Mouse (Mus musculus) liver, embryonic 14.5 days (tissue): ENCODE results near the gene Prl7d1. TPM values are rescaled to one million over a fixed set of nuclear protein-coding genes. Genes with fewer than 3 reads are reported as not detected.

ENCODE experiments used
- ATAC-seq: fragments of 200-750 bp; cut with Nextera tagmentation; 2 replicates; pipeline ENCODE4 v1.8.0; 2017; ENCODE audit warnings: moderate number of reproducible peaks, mild to moderate bottlenecking, moderate library complexity; ENCODE audit not compliant: insufficient read depth
- DNase-seq, 3 experiments: peaks; one replicate each; pipeline ENCODE4 v3.0.0-alpha.2; 2012 to 2013; ENCODE audit warnings: low read depth in 3 of 3, low spot score in 3 of 3
- H3K27ac ChIP-seq: fragments of 300-500 bp; sonication (generic); 2 replicates; pipeline ENCODE4 v1.5.1; 2014; ENCODE audit warnings: moderate library complexity, mild to moderate bottlenecking, control low read depth, inconsistent platforms
- H3K27me3 ChIP-seq: fragments of 300-500 bp; sonication (generic); 2 replicates; pipeline ENCODE4 v1.6.1; 2014; ENCODE audit warnings: mild to moderate bottlenecking, low read length, moderate library complexity; ENCODE audit not compliant: control insufficient read depth, insufficient read depth
- H3K36me3 ChIP-seq: fragments of 300-500 bp; sonication (generic); replicated peaks from 2 replicates; pipeline ENCODE4 v1.6.1; 2014; ENCODE audit warnings: low read depth; ENCODE audit not compliant: control insufficient read depth, insufficient read depth
- H3K4me1 ChIP-seq, 2 experiments: fragments of 200-500 bp in 1 of 2; fragments of 300-500 bp in 1 of 2; sonication (generic) in 1 of 2; replicated peaks; 2 replicates each; pipeline ENCODE4 v1.6.1; 2012 to 2014; ENCODE audit warnings: antibody characterized with exemption in 1 of 2, inconsistent platforms in 1 of 2, low read length in 1 of 2; ENCODE audit not compliant: control insufficient read depth in 2 of 2, insufficient read depth in 2 of 2
- H3K4me2 ChIP-seq: fragments of 300-500 bp; sonication (generic); 2 replicates; pipeline ENCODE4 v1.6.1; 2014; ENCODE audit warnings: low read depth, mild to moderate bottlenecking, control low read depth, moderate library complexity
- H3K4me3 ChIP-seq, 2 experiments: fragments of 200-500 bp in 1 of 2; fragments of 300-500 bp in 1 of 2; sonication (generic) in 1 of 2; 2 replicates each; pipeline ENCODE4 v1.5.1; 2012 to 2014; ENCODE audit warnings: low read depth in 2 of 2, low read length in 2 of 2, mild to moderate bottlenecking in 2 of 2, control low read depth in 1 of 2, inconsistent platforms in 1 of 2, moderate library complexity in 1 of 2; ENCODE audit not compliant: insufficient read depth in 1 of 2
- H3K9ac ChIP-seq: fragments of 300-500 bp; sonication (generic); replicated peaks from 2 replicates; pipeline ENCODE4 v1.6.1; 2014; ENCODE audit warnings: mild to moderate bottlenecking, control low read depth, moderate library complexity
- H3K9me3 ChIP-seq: fragments of 300-500 bp; sonication (generic); 2 replicates; pipeline ENCODE4 v1.6.1; 2016; ENCODE audit warnings: low read length, mixed read lengths; ENCODE audit not compliant: control insufficient read depth
- CTCF ChIP-seq: IDR thresholded peaks from 2 replicates; pipeline ENCODE4 v1.5.1; 2016; ENCODE audit warnings: antibody characterized with exemption, low read depth, control low read depth
- EP300 ChIP-seq: IDR thresholded peaks from 2 replicates; pipeline ENCODE4 v1.6.1; 2016; ENCODE audit warnings: antibody characterized with exemption, low read depth
- WGBS: fragments of 180-500 bp; shearing (Covaris S2); extraction: QIAGEN DNeasy Blood & Tissue Kit; methylation state at CpG from one replicate; pipeline ENCODE4 v1.1.7; 2014; ENCODE audit not compliant: insufficient replicate concordance; 5-methylcytosine and 5-hydroxymethylcytosine counted together
- polyA plus RNA-seq, 2 experiments: library from polyadenylated mRNA; depleted of rRNA in 1 of 2; stranded (reverse) in 1 of 2; unstranded in 1 of 2; fragments of >200 nt; fragmentation: Nextera tagmentation in 1 of 2; extraction: Ambion mirVana in 1 of 2; gene quantifications; 2 replicates each; pipeline versions ENCODE4 v1.2.1 to v1.2.3; 2012 to 2014

Gene Prl7d1
- polyA plus RNA-seq, 2 experiments = not detected

- Histone ChIP-seq H3K9ac (no peak within 1 kb of the TSS), H3K4me2 (no peak within 1 kb of the TSS), H3K4me3 (no peak within 1 kb of the TSS), H3K9me3 (no peaks in the 10 kb centered on the region), H3K27me3 (no peaks in the 10 kb centered on the region), H3K27ac (no peak within 1 kb of the TSS), H3K36me3 (no peaks in the 10 kb centered on the region), H3K4me1 (no peaks in the 10 kb centered on the region)
- DNase-seq (no peak), ATAC-seq (no peak)
- WGBS = 50% methylated on average over 4 of the region's 4 CpGs
- TF ChIP-seq EP300 = no peak
- no peak for TF ChIP-seq CTCF
Observed at GRCm38 (mm10) chr13:27667936-27668335, 48.6 kb downstream of the Prl7d1 start, which contains the start of gene Prl7a2. Gene Prl7a2 (minus strand): TSS chr13:27668036.

GRCm38 (mm10) chr13:27660747-27661146 lies 55.8 kb downstream of the Prl7d1 start:
- Histone ChIP-seq H3K36me3 (no peaks in the 10 kb centered on the region), H3K27ac (no peak overlapping the region), H3K27me3 (no peaks in the 10 kb centered on the region), H3K4me1 (no peaks in the 10 kb centered on the region), H3K4me3 (no peak overlapping the region), H3K4me2 (no peak overlapping the region), H3K9me3 (no peaks in the 10 kb centered on the region), H3K9ac (no peak overlapping the region)
- ATAC-seq = no peak
- 37% methylated on average over 2 of the region's 2 CpGs for WGBS
- TF ChIP-seq CTCF = no peak
- no peak for TF ChIP-seq EP300
- DNase-seq = no peak

Other genes starting within 250 kb of the Prl7d1 start
- gene Prl8a8, start 203.5 kb downstream of the Prl7d1 start, polyA plus RNA-seq (2012; rRNA removed) = not detected in 2 replicates
- gene Prl8a8, start 203.5 kb downstream of the Prl7d1 start, polyA plus RNA-seq (2014; fragmentation: Nextera tagmentation; extraction: Ambion mirVana) = not detected in 2 replicates
- gene Prl8a9, start 152.1 kb downstream of the Prl7d1 start, polyA plus RNA-seq (2012; rRNA removed) = not detected in 2 replicates
- gene Prl8a9, start 152.1 kb downstream of the Prl7d1 start, polyA plus RNA-seq (2014; fragmentation: Nextera tagmentation; extraction: Ambion mirVana) = not detected in 2 replicates
- not detected in 2 replicates for gene Prl8a1, start 134.6 kb downstream of the Prl7d1 start, polyA plus RNA-seq (2012; rRNA removed)
- gene Prl8a1, start 134.6 kb downstream of the Prl7d1 start, polyA plus RNA-seq (2014; fragmentation: Nextera tagmentation; extraction: Ambion mirVana) = not detected in 2 replicates
- gene Prl7b1, start 106.2 kb downstream of the Prl7d1 start, polyA plus RNA-seq (2012; rRNA removed) = not detected in 2 replicates
- gene Prl7b1, start 106.2 kb downstream of the Prl7d1 start, polyA plus RNA-seq (2014; fragmentation: Nextera tagmentation; extraction: Ambion mirVana) = not detected in 2 replicates
- gene Prl7a1, start 74.2 kb downstream of the Prl7d1 start, polyA plus RNA-seq (2012; rRNA removed) = not detected in 2 replicates
- not detected in 2 replicates for gene Prl7a1, start 74.2 kb downstream of the Prl7d1 start, polyA plus RNA-seq (2014; fragmentation: Nextera tagmentation; extraction: Ambion mirVana)
- gene Prl7a2, start 48.7 kb downstream of the Prl7d1 start, polyA plus RNA-seq (2012; rRNA removed) = 0.02 TPM in 1 of 2 replicates, not detected in the other
- gene Prl7a2, start 48.7 kb downstream of the Prl7d1 start, polyA plus RNA-seq (2014; fragmentation: Nextera tagmentation; extraction: Ambion mirVana) = not detected in 2 replicates
- gene Prl7c1, start 64.1 kb upstream of the Prl7d1 start, polyA plus RNA-seq (2012; rRNA removed) = not detected in 2 replicates
- not detected in 2 replicates for gene Prl7c1, start 64.1 kb upstream of the Prl7d1 start, polyA plus RNA-seq (2014; fragmentation: Nextera tagmentation; extraction: Ambion mirVana)
- not detected in 2 replicates for gene Prl2a1, start 84.9 kb upstream of the Prl7d1 start, polyA plus RNA-seq (2012; rRNA removed)
- gene Prl2a1, start 84.9 kb upstream of the Prl7d1 start, polyA plus RNA-seq (2014; fragmentation: Nextera tagmentation; extraction: Ambion mirVana) = not detected in 2 replicates
- not detected in 2 replicates for gene Prl2c1, start 132.6 kb upstream of the Prl7d1 start, polyA plus RNA-seq (2012; rRNA removed)
- gene Prl2c1, start 132.6 kb upstream of the Prl7d1 start, polyA plus RNA-seq (2014; fragmentation: Nextera tagmentation; extraction: Ambion mirVana) = not detected in 2 replicates